8 mouse cellular contexts compared by ENCODE assay signal in the genomic region with DNA sequence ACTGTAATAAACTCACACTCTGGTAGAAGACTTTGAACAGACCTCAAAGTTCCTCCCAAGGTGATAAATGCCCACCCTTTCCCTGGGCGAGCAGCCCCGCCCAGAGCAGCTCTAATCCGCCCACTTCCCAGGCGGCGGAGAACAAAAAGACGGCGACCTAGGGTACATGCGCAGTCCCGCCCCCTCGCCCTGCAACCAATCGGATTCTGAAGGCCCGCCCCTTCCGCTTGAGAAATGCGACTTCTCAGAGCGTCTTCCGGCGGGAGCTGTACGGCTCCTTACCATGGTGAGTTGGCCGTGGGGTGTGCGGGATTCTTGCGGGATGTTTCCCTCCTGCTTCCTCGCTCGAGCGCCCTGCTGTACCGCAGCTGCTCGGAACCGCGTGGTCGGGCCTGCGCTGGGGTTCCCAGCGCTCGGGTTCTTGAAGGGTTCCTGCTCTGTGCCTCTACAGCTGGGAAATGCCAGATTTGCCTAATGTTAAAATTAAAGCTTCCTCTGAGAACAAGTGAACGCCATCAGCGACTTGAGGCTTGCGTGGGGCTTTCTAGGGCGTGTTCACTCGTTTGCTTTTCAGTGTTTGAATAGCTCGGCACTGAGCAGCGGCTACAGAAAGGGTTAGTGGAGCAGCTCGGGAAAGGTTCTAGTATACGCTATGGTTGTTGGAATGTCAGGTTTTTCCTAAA. TPM values are rescaled to one million over a fixed set of nuclear protein-coding genes. Genes with fewer than 3 reads are reported as not detected.
A peak's percentile ranks its signal among the peaks of the same experiment; 100 is the strongest.
DNase-seq lines count a peak whose midpoint lies in the region; ATAC-seq and TF ChIP-seq lines count a peak whose summit lies in the region.

A gene (plus strand): TSS at position 226 of the 683 bp plus-strand sequence.

- peak; percentile 100 for ATAC-seq in forebrain, embryonic 11.5 days (replicated peaks; ENCODE audit: low FRiP score)
- ATAC-seq in heart, embryonic 16.5 days (replicated peaks; ENCODE audit: extremely low read depth, insufficient read depth, low FRiP score), result peak; percentile 100
- ATAC-seq in liver, embryonic 15.5 days (ENCODE audit: insufficient read depth), result peak; percentile 99
- ATAC-seq in neural tube, embryonic 12.5 days (ENCODE audit: low FRiP score, low read depth), result peak; percentile 99

- no peaks in the 10 kb centered on the region for H3K9me3 ChIP-seq in CH12.LX (replicated peaks; ENCODE audit: low read length)
- H3K9me3 ChIP-seq in forebrain, embryonic 11.5 days (ENCODE audit: control insufficient read depth, low read length), result no peaks in the 10 kb centered on the region
- no peaks in the 10 kb centered on the region for H3K9me3 ChIP-seq in heart, embryonic 16.5 days (replicated peaks; ENCODE audit: control insufficient read depth, low read length)
- H3K9me3 ChIP-seq in liver, embryonic 15.5 days (replicated peaks), result no peaks in the 10 kb centered on the region
- H3K9me3 ChIP-seq in neural tube, embryonic 12.5 days, result no peaks in the 10 kb centered on the region

- H3K4me2 ChIP-seq in CH12.LX (ENCODE audit: insufficient read depth, low read depth, poor library complexity, severe bottlenecking), result peak within 1 kb of the TSS; percentile 97
- H3K4me2 ChIP-seq in forebrain, embryonic 11.5 days (ENCODE audit: low read depth, low read length, severe bottlenecking), result peak within 1 kb of the TSS; percentile 59
- peak within 1 kb of the TSS; percentile 78 for H3K4me2 ChIP-seq in heart, embryonic 16.5 days (ENCODE audit: low read depth, low read length)
- peak within 1 kb of the TSS; percentile 86 for H3K4me2 ChIP-seq in liver, embryonic 15.5 days
- peak within 1 kb of the TSS; percentile 69 for H3K4me2 ChIP-seq in neural tube, embryonic 12.5 days (replicated peaks)

- peak; percentile 97 for TF ChIP-seq POLR2A in CH12.LX (IDR thresholded peaks at IDR 0.05; ENCODE audit: low read depth, low read length)

- no peaks in the 10 kb centered on the region for H3K27me3 ChIP-seq in CH12.LX (replicated peaks)
- H3K27me3 ChIP-seq in forebrain, embryonic 11.5 days (ENCODE audit: control insufficient read depth, insufficient read depth, low read length), result no peaks in the 10 kb centered on the region
- no peaks in the 10 kb centered on the region for H3K27me3 ChIP-seq in heart, embryonic 16.5 days (ENCODE audit: control insufficient read depth, insufficient read depth, low read length)
- no peaks in the 10 kb centered on the region for H3K27me3 ChIP-seq in liver, embryonic 15.5 days
- H3K27me3 ChIP-seq in neural tube, embryonic 12.5 days (replicated peaks), result no peaks in the 10 kb centered on the region

- H3K9ac ChIP-seq in CH12.LX (ENCODE audit: insufficient read depth, low read depth), result peak within 1 kb of the TSS; percentile 96
- H3K9ac ChIP-seq in forebrain, embryonic 11.5 days (ENCODE audit: low read length), result peak within 1 kb of the TSS; percentile 89
- peak within 1 kb of the TSS; percentile 99 for H3K9ac ChIP-seq in heart, embryonic 16.5 days (ENCODE audit: low read length)
- H3K9ac ChIP-seq in liver, embryonic 15.5 days, result peak within 1 kb of the TSS; percentile 93
- H3K9ac ChIP-seq in neural tube, embryonic 12.5 days, result peak within 1 kb of the TSS; percentile 87

- H3K79me2 ChIP-seq in CH12.LX (replicated peaks; ENCODE audit: control insufficient read depth, extremely low read depth, insufficient read depth, poor library complexity, severe bottlenecking), result peaks cover 27% of the 10 kb centered on the region

- H3K36me3 ChIP-seq in CH12.LX (replicated peaks in 1 of 2; ENCODE audit: control insufficient read depth in 1 of 2, insufficient read depth in 1 of 2, low read length in 1 of 2), result peaks cover 3 to 13% of the 10 kb centered on the region in 2 experiments
- H3K36me3 ChIP-seq in forebrain, embryonic 11.5 days (ENCODE audit: control insufficient read depth, insufficient read depth, low read length), result no peaks in the 10 kb centered on the region
- H3K36me3 ChIP-seq in heart, embryonic 16.5 days (ENCODE audit: control insufficient read depth, insufficient read depth), result no peaks in the 10 kb centered on the region
- H3K36me3 ChIP-seq in liver, embryonic 15.5 days (replicated peaks), result no peaks in the 10 kb centered on the region
- H3K36me3 ChIP-seq in neural tube, embryonic 12.5 days, result no peaks in the 10 kb centered on the region

- WGBS in forebrain, embryonic 11.5 days, result under 1% methylated on average over 41 of the region's 41 CpGs
- under 1% methylated on average over 41 of the region's 41 CpGs for WGBS in heart, embryonic 16.5 days
- WGBS in liver, embryonic 15.5 days (ENCODE audit: insufficient replicate concordance), result under 1% methylated on average over 41 of the region's 41 CpGs
- under 1% methylated on average over 41 of the region's 41 CpGs for WGBS in neural tube, embryonic 12.5 days

- H3K4me3 ChIP-seq in CH12.LX (replicated peaks in 1 of 3; ENCODE audit: low read depth in 2 of 3, low read length in 2 of 3, poor library complexity in 1 of 3), result peak within 1 kb of the TSS; percentile 67 to 99 (median 93)
- H3K4me3 ChIP-seq in forebrain, embryonic 11.5 days (ENCODE audit: low read depth, low read length), result peak within 1 kb of the TSS; percentile 81
- H3K4me3 ChIP-seq in heart, embryonic 16.5 days (ENCODE audit: low read length), result peak within 1 kb of the TSS; percentile 78
- peak within 1 kb of the TSS; percentile 94 for H3K4me3 ChIP-seq in liver, embryonic 15.5 days (replicated peaks)
- H3K4me3 ChIP-seq in neural tube, embryonic 12.5 days, result peak within 1 kb of the TSS; percentile 90

- peaks cover 4 to 17% of the 10 kb centered on the region in 2 experiments for H3K4me1 ChIP-seq in CH12.LX (ENCODE audit: control insufficient read depth in 1 of 2, insufficient read depth in 2 of 2)
- H3K4me1 ChIP-seq in forebrain, embryonic 11.5 days (replicated peaks; ENCODE audit: control insufficient read depth, insufficient read depth, low read length), result no peaks in the 10 kb centered on the region; the same call in 1 of the 2 replicates
- peaks cover 9% of the 10 kb centered on the region; the same call in 1 of the 2 replicates for H3K4me1 ChIP-seq in heart, embryonic 16.5 days (ENCODE audit: control insufficient read depth, insufficient read depth, low read length)
- H3K4me1 ChIP-seq in liver, embryonic 15.5 days (replicated peaks), result peaks cover 24% of the 10 kb centered on the region
- H3K4me1 ChIP-seq in neural tube, embryonic 12.5 days, result peaks cover 6% of the 10 kb centered on the region

- DNase-seq in CH12.LX (ENCODE audit: extremely low read depth), result peak; percentile 98
- peak; percentile 97 for DNase-seq in c-Kit-positive CD71-positive TER-119-negative erythroid progenitor cells, embryonic 14.5 days (ENCODE audit: low read depth)
- DNase-seq in forebrain, embryonic 11.5 days (ENCODE audit: low spot score), result peak; percentile 96
- peak; percentile 98 to 99 for DNase-seq in kidney, postnatal 36 days
- peak; percentile 97 for DNase-seq in telencephalon, adult 2 months (ENCODE audit: low read depth, low spot score)

- TF ChIP-seq CTCF in CH12.LX (conservative IDR thresholded peaks at IDR 0.05 in 1 of 2, IDR thresholded peaks at IDR 0.05 in 1 of 2; ENCODE audit: low read depth in 2 of 2, low read length in 2 of 2), result no peak

- in situ Hi-C loops in CH12.LX (cut with MboI; ENCODE audit: low pct_ligation_motif_present, low pct_unique_long_range_greater_than_20kb, low sequenced_read_pairs), result no loop called here

- no peak for TF ChIP-seq EP300 in CH12.LX (IDR thresholded peaks at IDR 0.05; ENCODE audit: low read length)

- dilution Hi-C loops in CH12.LX (cut with MboI; ENCODE audit: extremely low pct_ligation_motif_present, extremely low pct_unique_long_range_greater_than_20kb, low sequenced_read_pairs), result no loop called here

- no peak for TF ChIP-seq RAD21 in CH12.LX (IDR thresholded peaks at IDR 0.05; ENCODE audit: low read depth, low read length)

- peak within 1 kb of the TSS; percentile 0; the same call in 1 of the 2 replicates for H3K27ac ChIP-seq in CH12.LX (ENCODE audit: insufficient read depth, low read depth)
- H3K27ac ChIP-seq in forebrain, embryonic 11.5 days (ENCODE audit: low read depth, low read length), result peak within 1 kb of the TSS; percentile 73; the same call in 1 of the 2 replicates
- H3K27ac ChIP-seq in heart, embryonic 16.5 days (ENCODE audit: low read length), result peak within 1 kb of the TSS; percentile 85
- H3K27ac ChIP-seq in liver, embryonic 15.5 days (replicated peaks), result peak within 1 kb of the TSS; percentile 94
- peak within 1 kb of the TSS; percentile 67; the same call in 1 of the 2 replicates for H3K27ac ChIP-seq in neural tube, embryonic 12.5 days

TF ChIP-seq in CH12.LX, 34 proteins besides CTCF, POLR2A, EP300 and RAD21 (continues in another document):
- no peak; the same call in 1 of the 2 replicates for TF ChIP-seq MEF2A (IDR thresholded peaks at IDR 0.05; ENCODE audit: borderline replicate concordance, low read depth, low read length)
- TF ChIP-seq USF1 (IDR thresholded peaks at IDR 0.05; ENCODE audit: low read depth, low read length), result no peak
- no peak for TF ChIP-seq JUND (conservative IDR thresholded peaks at IDR 0.05; ENCODE audit: low read depth, low read length)
- TF ChIP-seq HCFC1 (IDR thresholded peaks at IDR 0.05; ENCODE audit: low read depth, low read length), result peak; percentile 83
- TF ChIP-seq GABPA (IDR thresholded peaks at IDR 0.05; ENCODE audit: insufficient replicate concordance, low read depth, low read length), result no peak
- no peak for TF ChIP-seq BHLHE40 (IDR thresholded peaks at IDR 0.05; ENCODE audit: low read depth, low read length)
- TF ChIP-seq RCOR1 (conservative IDR thresholded peaks at IDR 0.05; ENCODE audit: low read depth, low read length), result peak; percentile 74; the same call in 1 of the 2 replicates
- peak; percentile 55; the same call in 1 of the 2 replicates for TF ChIP-seq MAZ (IDR thresholded peaks at IDR 0.05; ENCODE audit: low read depth, low read length)
- no peak for TF ChIP-seq JUN (IDR thresholded peaks at IDR 0.05; ENCODE audit: insufficient read depth, low read depth, low read length)
- TF ChIP-seq ZKSCAN1 (IDR thresholded peaks at IDR 0.05; ENCODE audit: borderline replicate concordance, low read depth, low read length), result no peak
- no peak for TF ChIP-seq USF2 (conservative IDR thresholded peaks at IDR 0.05; ENCODE audit: low read depth, low read length)
- 0 out of 2 replicates have a peak, but pooled peaks have one; percentile 7 for TF ChIP-seq E2F4 (IDR thresholded peaks at IDR 0.05; ENCODE audit: insufficient replicate concordance, low read depth, low read length)
- TF ChIP-seq MXI1 (IDR thresholded peaks at IDR 0.05; ENCODE audit: low read depth, low read length), result no peak; the same call in none of the 2 replicates

RNA-seq across cellular contexts. Expression of the gene that starts here (rescaled TPM):
- total RNA-seq in CH12.LX (2012; rRNA removed) (16.2 and 16.8 TPM in 2 replicates), CH12.LX (2014; rRNA removed) (27.2 and 31.5 TPM in 2 replicates)
- 17.1 and 19.7 TPM in 2 replicates for polyA plus RNA-seq in CH12.LX (2012; ENCODE audit: insufficient read length, low read depth)
- polyA plus RNA-seq in forebrain, embryonic 11.5 days (2014; fragmentation: Nextera tagmentation; extraction: Ambion mirVana), result 30.6 and 32.1 TPM in 2 replicates
- 25.9 and 26.7 TPM in 2 replicates for polyA plus RNA-seq in heart, embryonic 16.5 days (2015; fragmentation: Nextera tagmentation; extraction: Ambion mirVana)
- polyA plus RNA-seq in liver, embryonic 15.5 days (2015; fragmentation: Nextera tagmentation; extraction: Ambion mirVana), result 16.4 and 17.6 TPM in 2 replicates
- 26.6 and 28.7 TPM in 2 replicates for polyA plus RNA-seq in neural tube, embryonic 12.5 days (2016; fragmentation: Nextera tagmentation; extraction: Ambion mirVana)

Comparison
In these comparisons a context has a peak if more than half of its experiments do, and no peak if none do; other contexts are left out.
1. Peak in every context shown above with its lines: DNase-seq, ATAC-seq, H3K4me3 ChIP-seq and H3K27ac ChIP-seq.
2. H3K27ac ChIP-seq: peak in every context shown above with its lines; median percentile 94 in liver, embryonic 15.5 days; 85 in heart, embryonic 16.5 days; 73 in forebrain, embryonic 11.5 days; 67 in neural tube, embryonic 12.5 days; 0 in CH12.LX.